Mouse (Mus musculus) induced T-regulatory cell, adult 2 months (primary cell): ENCODE data around the gene Rtl3.

Experiments used
- DNase-seq: peaks from one replicate; pipeline ENCODE4 v3.0.0-alpha.2; 2012; ENCODE audit warnings: low read depth

The Rtl3 gene

GRCm38 (mm10) chrX:106840409-106840808 lies at the start of gene Rtl3:
TSS of gene Rtl3 (minus strand) at chrX:106840644.
- no peak for DNase-seq

- no peak for DNase-seq
Measured at GRCm38 (mm10) chrX:106872315-106872714, 31.9 kb upstream of the Rtl3 start.

- DNase-seq = no peak
Measured at GRCm38 (mm10) chrX:106871894-106872293, 31.4 kb upstream of the Rtl3 start.

DNA sequence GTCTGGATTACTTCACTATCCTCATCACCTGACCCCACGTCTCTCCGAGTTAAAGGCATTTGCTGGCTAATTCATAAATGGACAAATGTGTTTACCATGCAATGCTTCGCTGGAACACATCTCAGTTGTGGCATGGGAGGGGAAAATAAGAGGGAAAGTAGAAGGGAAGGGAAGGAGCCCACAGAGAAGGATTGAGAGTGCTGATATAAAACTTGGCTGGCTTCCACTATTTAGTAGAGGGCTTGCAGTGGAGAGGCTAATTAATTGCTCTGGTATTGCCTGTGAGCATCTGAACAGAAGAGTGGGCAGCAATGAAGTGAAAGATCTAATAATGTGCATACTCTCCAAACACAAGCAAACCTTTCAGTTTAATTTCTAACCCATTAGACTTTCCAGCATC lies 31.0 kb upstream of the Rtl3 start:
- no peak for DNase-seq

DNA sequence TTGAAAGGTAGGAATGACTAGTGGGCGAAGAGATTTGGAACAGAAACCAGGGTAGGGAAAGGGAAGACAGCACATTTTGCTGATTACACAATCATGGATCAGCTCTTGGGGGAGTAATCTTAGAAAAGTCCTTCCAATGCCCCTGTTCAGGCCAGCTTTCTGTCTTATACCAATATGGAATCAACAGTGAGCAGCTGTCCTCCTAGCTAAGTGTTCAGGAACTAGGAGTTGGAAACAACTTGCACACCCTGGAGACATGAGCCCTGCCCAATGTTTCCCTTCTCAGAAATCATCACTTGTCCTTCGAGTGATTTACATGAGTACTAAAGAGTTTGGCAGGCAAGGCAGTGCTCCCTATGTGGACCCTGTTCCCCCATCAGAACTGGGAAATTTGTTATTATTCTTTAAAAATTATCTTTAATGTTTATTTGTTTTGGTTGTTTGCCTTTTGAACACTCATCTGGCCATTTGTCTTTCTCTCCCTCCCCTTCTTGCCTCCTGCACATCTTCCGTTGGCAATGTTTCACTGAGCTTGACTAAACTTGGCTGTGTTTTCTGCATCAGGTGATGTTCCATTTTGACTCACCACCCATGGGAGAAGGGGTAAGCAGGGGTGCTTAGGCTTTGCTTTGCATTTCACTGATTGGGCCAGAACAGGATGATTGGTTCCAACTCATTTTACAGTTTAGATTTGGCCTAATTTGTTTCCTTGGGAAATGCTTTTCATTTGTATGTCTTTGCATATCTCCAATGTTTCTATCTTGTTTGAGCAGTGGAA lies 13.3 kb upstream of the Rtl3 start:
- no peak for DNase-seq

DNA sequence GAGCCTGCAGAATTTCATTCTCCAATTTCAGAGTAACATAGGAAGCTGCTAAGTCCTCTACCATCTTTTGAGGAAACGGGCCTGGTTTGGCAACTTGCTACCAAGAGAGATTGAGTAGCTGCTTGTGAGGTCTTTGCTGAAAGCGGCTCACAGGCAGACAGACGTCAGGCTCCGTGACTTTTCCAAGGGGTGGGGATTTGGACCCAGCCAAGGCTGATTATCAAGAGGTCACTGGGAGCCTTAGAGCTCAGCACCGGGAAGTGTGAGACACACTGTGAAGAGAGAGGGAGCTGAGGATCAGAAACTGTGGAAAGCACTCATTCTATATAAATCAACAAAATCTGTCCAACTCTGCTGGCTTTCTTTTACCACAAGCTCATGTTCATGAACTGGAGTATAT lies 853 bp downstream of the Rtl3 start:
- no peak for DNase-seq

DNA sequence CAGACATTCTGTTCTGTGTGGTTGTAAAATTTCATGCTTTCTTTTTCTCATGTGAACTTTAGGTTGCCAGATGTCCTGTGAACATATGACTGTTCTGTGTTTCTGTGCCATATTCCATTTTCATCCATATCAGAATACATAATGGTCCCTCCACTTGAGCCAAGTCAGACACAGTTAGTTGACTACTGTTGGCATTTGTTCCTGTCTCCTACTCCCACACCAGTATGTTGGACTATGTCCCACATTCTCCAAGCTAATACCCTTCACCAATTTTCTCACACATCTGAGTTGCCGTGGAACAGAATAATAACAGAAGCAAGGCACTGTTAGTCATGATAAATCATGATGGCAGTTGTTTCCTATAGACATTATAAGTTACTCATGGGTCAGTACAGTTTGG lies 9.9 kb downstream of the Rtl3 start:
- no peak for DNase-seq

GRCm38 (mm10) chrX:106809560-106810226 lies 30.8 kb downstream of the Rtl3 start:
- DNase-seq = no peak

DNA sequence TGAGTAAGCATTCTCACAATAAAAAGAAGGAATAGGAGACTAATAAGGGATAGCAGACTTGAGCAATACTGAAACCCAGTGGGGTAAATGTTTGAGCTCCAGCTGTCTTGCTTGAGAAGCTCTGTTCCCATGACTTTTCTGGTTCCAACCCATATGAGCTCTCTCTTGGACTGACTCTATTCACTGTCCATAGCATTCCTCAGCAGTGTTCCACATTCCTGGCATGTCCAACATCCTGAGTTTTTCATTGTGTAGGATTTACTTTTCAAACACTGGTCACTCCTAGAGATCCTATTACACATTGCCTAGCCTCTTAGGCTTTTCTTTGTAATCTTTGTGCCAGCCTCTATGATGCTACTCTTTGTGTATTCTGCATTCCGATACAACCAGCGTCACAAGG lies 36.1 kb downstream of the Rtl3 start:
- DNase-seq = no peak

GRCm38 (mm10) chrX:106794686-106795085 lies 45.8 kb downstream of the Rtl3 start:
- peak; percentile 61 for DNase-seq
